Mouse (Mus musculus) midbrain, embryonic 16.5 days (tissue): Measurements from ENCODE around the gene Abca4. TPM values are rescaled to one million over a fixed set of nuclear protein-coding genes. Genes with fewer than 3 reads are reported as not detected.

Experiments used
- ATAC-seq: fragments of 200-750 bp; cut with Nextera tagmentation; 2 replicates; pipeline ENCODE4 v1.8.0; 2017; ENCODE audit warnings: moderate TSS enrichment
- H3K27ac ChIP-seq: fragments of 300-500 bp; sonication (generic); 2 replicates; pipeline ENCODE4 v1.5.1; 2014; ENCODE audit warnings: mild to moderate bottlenecking, low read length, mixed read lengths
- H3K27me3 ChIP-seq: fragments of 300-500 bp; sonication (generic); 2 replicates; pipeline ENCODE4 v1.6.1; 2014; ENCODE audit warnings: low read depth, low read length, mixed read lengths; ENCODE audit not compliant: control insufficient read depth, insufficient read depth
- H3K36me3 ChIP-seq: fragments of 300-500 bp; sonication (generic); 2 replicates; pipeline ENCODE4 v1.6.1; 2014; ENCODE audit warnings: mild to moderate bottlenecking, low read length, moderate library complexity, mixed read lengths; ENCODE audit not compliant: control insufficient read depth, insufficient read depth
- H3K4me1 ChIP-seq: fragments of 300-500 bp; sonication (generic); 2 replicates; pipeline ENCODE4 v1.6.1; 2014; ENCODE audit warnings: mild to moderate bottlenecking, low read length, mixed read lengths; ENCODE audit not compliant: control insufficient read depth, insufficient read depth
- H3K4me2 ChIP-seq: fragments of 300-500 bp; sonication (generic); 2 replicates; pipeline ENCODE4 v1.6.1; 2014; ENCODE audit warnings: mild to moderate bottlenecking, low read length, mixed read lengths
- H3K4me3 ChIP-seq: fragments of 300-500 bp; sonication (generic); 2 replicates; pipeline ENCODE4 v1.5.1; 2014; ENCODE audit warnings: low read depth, mild to moderate bottlenecking, low read length, moderate library complexity, mixed read lengths
- H3K9ac ChIP-seq: fragments of 300-500 bp; sonication (generic); 2 replicates; pipeline ENCODE4 v1.6.1; 2014; ENCODE audit warnings: low read depth, low read length, mixed read lengths
- H3K9me3 ChIP-seq: fragments of 300-500 bp; sonication (generic); replicated peaks from 2 replicates; pipeline ENCODE4 v1.6.1; 2014; ENCODE audit warnings: mild to moderate bottlenecking, low read length, mixed read lengths; ENCODE audit not compliant: control insufficient read depth, poor library complexity, severe bottlenecking
- WGBS: fragments of 180-500 bp; shearing (Covaris S2); extraction: QIAGEN DNeasy Blood & Tissue Kit; methylation state at CpG from one replicate; pipeline ENCODE4 v1.1.7; 2014; 5-methylcytosine and 5-hydroxymethylcytosine counted together
- polyA plus RNA-seq: library from polyadenylated mRNA; unstranded; fragments of >200 nt; fragmentation: Nextera tagmentation; extraction: Ambion mirVana; gene quantifications from 2 replicates; pipeline ENCODE4 v1.2.1, GENCODE M21; 2015

Abca4 gene
- polyA plus RNA-seq, 1 experiment from 2014 or later = 0.93 TPM

DNA sequence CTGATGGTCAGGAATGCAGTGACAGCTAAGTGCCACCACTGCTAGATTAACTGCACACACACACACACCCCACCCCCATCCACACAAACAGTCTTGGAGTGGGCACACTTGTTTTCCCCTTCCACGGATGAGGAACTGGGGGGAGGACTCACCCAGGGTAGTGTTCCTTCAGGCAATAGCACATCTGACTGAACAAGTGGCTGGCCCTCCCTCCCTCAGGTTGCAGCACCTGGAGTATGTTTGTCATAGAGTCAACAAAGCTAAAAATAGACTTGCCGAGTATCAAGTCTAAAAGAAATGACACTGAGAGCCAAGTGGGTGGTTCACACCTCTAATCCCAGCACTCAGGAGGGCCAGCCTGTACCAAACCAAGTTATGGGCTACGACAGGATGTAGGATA lies 87.4 kb downstream of the Abca4 start:
- Histone ChIP-seq H3K9ac (no peak overlapping the region), H3K4me3 (no peak overlapping the region), H3K27me3 (no peaks in the 10 kb centered on the region), H3K27ac (no peak overlapping the region), H3K36me3 (no peaks in the 10 kb centered on the region), H3K9me3 (no peaks in the 10 kb centered on the region), H3K4me2 (no peak overlapping the region), H3K4me1 (0 out of 2 replicates have a peak, but pooled peaks cover 5% of the 10 kb centered on the region)
- WGBS = 83% methylated on average over 3 of the region's 3 CpGs
- ATAC-seq = no peak

DNA sequence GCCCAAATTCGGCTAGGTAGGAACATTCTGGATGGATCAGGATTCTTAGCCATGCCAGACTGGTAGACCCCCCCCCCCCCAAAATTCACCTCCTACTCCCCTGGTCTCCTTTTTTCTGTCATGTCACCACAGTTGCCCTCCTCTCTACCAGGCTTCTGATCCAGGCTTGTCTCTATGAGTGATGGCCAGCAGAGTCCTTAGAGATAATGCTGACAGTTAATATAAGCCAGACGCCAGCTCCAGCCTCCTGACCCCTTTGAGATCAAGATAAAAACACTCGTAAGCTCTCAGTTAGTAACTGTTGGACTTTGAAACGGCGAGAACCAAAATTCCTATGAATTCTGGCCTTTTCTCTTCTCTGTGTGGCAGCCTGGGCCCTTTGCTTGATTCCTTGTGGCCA lies 89.0 kb downstream of the Abca4 start:
- no peak for ATAC-seq
- no peak overlapping the region for H3K4me2 ChIP-seq
- H3K9me3 ChIP-seq = no peaks in the 10 kb centered on the region
- WGBS = 79% methylated on average over 5 of the region's 5 CpGs
- no peak overlapping the region for H3K9ac ChIP-seq
- H3K4me3 ChIP-seq = no peak overlapping the region
- no peaks in the 10 kb centered on the region for H3K27me3 ChIP-seq
- H3K4me1 ChIP-seq = 0 out of 2 replicates have a peak, but pooled peaks cover 5% of the 10 kb centered on the region
- H3K27ac ChIP-seq = no peak overlapping the region
- H3K36me3 ChIP-seq = no peaks in the 10 kb centered on the region

DNA sequence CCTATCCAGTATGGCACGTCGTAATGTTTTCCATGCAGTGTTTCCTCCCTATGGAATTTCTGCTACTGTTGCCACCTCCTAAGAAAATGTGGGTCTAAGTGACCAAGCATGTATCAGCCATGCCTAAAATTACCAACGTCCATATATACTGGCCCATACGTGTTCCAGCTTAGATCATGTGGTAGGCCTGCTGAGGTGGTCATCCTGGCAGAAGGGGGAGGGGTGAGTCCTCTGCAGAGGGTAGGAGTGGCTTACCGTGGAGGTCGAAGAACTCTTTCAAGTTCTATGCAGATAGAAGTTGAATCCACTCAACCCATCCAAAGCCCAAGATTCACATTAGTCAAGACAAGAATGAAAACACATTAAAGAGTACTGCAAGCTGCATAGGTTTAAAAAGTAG lies 89.6 kb downstream of the Abca4 start:
- 83% methylated on average over 6 of the region's 6 CpGs for WGBS
- no peak for ATAC-seq

DNA sequence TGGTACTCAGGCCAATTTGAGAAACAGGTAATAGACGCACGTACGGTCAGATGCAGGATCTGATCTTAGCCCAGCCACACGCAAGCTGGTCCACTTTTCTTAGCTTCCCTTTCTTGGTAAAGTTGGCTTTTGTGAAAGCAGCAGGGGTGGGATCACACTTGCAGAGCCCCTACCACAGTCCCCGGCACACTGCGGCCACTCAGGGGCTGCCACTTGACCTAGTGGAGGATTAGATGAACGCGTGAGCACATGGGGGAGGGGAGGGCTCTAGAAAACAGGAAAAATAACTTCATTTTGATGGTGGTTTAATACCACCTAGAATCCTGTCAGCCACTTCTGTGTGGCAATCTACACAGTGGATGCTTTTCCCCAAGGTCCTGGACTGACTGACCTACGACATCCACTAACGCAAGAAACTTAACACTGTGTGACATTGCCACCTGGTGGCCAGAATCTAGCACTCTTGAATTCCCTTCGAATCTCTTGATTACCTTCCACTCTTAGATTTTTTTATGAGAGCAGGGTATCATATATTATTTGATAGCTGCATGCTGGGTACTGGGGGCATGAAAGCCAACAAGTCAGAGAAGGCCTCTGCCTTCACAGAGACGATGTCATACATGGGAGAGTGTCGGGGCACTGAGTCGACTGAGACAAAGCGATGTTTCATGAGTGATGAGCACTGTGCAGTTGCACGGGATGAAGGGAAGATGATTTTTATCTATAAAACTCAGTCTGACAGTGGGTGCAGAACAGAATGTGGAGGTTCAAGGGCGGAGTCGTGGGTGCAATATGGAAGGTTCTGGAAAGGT lies 96.6 kb downstream of the Abca4 start:
- peak; percentile 67 for ATAC-seq
- no peak overlapping the region for H3K27ac ChIP-seq
- H3K27me3 ChIP-seq = no peaks in the 10 kb centered on the region
- H3K9me3 ChIP-seq = no peaks in the 10 kb centered on the region
- no peaks in the 10 kb centered on the region for H3K4me1 ChIP-seq
- H3K9ac ChIP-seq = no peak overlapping the region
- H3K4me2 ChIP-seq = no peak overlapping the region
- WGBS = 63% methylated on average over 18 of the region's 18 CpGs
- no peaks in the 10 kb centered on the region for H3K36me3 ChIP-seq
- H3K4me3 ChIP-seq = no peak overlapping the region

More for the DNA sequence above, 89.6 kb downstream of the Abca4 start:
- Histone ChIP-seq H3K27me3 (no peaks in the 10 kb centered on the region), H3K4me3 (no peak overlapping the region), H3K9me3 (no peaks in the 10 kb centered on the region), H3K36me3 (no peaks in the 10 kb centered on the region), H3K4me1 (0 out of 2 replicates have a peak, but pooled peaks cover 4% of the 10 kb centered on the region), H3K27ac (no peak overlapping the region), H3K9ac (no peak overlapping the region), H3K4me2 (no peak overlapping the region)

GRCm38 (mm10) chr3:122142256-122142922 lies 98.1 kb downstream of the Abca4 start:
- Histone ChIP-seq H3K27me3 (no peaks in the 10 kb centered on the region), H3K9ac (no peak overlapping the region), H3K4me1 (no peaks in the 10 kb centered on the region), H3K27ac (no peak overlapping the region), H3K9me3 (no peaks in the 10 kb centered on the region), H3K4me2 (no peak overlapping the region), H3K36me3 (no peaks in the 10 kb centered on the region), H3K4me3 (no peak overlapping the region)
- ATAC-seq = no peak
- WGBS = 84% methylated on average over 9 of the region's 9 CpGs

DNA sequence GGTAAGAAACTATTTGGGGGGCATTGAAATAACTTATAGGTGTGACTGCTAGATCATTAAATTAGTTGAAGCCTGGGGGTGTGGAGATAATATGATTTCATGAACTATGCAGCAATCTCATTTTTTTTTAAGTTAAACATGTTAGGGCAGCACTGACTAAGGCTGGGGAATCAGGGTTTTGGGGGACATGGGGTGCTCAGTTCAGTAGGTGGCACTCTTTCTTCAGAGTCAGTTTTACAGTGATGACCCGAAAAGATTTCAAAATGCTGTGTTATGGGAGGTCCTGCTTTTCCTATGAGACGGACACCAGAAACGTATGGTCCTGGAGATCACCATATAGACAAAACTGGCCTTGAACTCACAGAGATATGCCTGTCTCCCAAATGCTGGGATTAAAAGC lies 99.2 kb downstream of the Abca4 start:
- Histone ChIP-seq H3K27me3 (no peaks in the 10 kb centered on the region), H3K9me3 (no peaks in the 10 kb centered on the region), H3K4me2 (no peak overlapping the region), H3K27ac (no peak overlapping the region), H3K4me1 (no peaks in the 10 kb centered on the region), H3K36me3 (no peaks in the 10 kb centered on the region), H3K9ac (no peak overlapping the region), H3K4me3 (no peak overlapping the region)
- 79% methylated on average over 3 of the region's 3 CpGs for WGBS
- ATAC-seq = no peak

DNA sequence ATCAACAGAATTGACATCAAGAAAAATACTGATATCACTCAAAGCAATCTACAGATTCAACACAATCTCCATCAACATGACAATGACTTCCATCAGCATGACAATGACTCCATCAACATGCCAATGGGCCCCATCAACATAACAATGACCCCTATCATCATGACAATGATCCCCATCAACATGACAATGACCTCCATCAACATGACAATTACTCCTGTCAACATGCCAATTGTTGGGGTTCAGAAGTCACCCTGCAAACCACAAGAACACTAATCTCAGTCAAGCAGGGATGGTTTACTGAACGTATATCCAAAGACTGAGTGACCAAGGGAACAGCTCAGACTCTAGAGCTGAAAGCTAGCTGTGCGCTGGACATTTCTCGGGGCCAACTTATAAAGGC lies 101.2 kb downstream of the Abca4 start:
- Histone ChIP-seq H3K9me3 (no peaks in the 10 kb centered on the region), H3K9ac (no peak overlapping the region)
- no peak for ATAC-seq

DNA sequence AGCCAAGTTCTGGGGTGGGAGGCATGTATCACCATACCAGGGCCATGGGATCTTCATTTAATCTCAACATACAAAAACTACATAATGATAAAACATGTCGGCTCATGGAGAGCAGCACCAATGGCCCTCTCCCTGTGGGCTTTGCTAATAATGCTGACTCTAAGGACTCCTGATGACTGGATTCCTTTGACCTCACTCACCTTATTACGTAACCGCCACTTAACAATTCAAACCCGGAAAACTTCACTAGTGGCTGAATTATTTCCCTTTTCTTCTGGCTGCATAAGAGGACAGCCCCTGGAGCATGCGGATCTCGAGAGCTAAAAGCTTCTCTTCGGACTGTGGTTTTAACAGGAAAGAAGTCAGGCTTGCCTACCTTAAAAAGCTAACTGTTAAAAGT lies 106.6 kb downstream of the Abca4 start:
- H3K36me3 ChIP-seq = no peaks in the 10 kb centered on the region
- no peaks in the 10 kb centered on the region for H3K4me1 ChIP-seq
- no peak overlapping the region for H3K4me3 ChIP-seq
- no peak overlapping the region for H3K27ac ChIP-seq
- H3K4me2 ChIP-seq = no peak overlapping the region
- H3K27me3 ChIP-seq = no peaks in the 10 kb centered on the region
- no peaks in the 10 kb centered on the region for H3K9me3 ChIP-seq
- ATAC-seq = no peak
- WGBS = 78% methylated on average over 7 of the region's 7 CpGs
- H3K9ac ChIP-seq = no peak overlapping the region

More for the DNA sequence above, 101.2 kb downstream of the Abca4 start:
- Histone ChIP-seq H3K4me3 (no peak overlapping the region), H3K4me1 (no peaks in the 10 kb centered on the region), H3K27ac (no peak overlapping the region), H3K27me3 (no peaks in the 10 kb centered on the region), H3K4me2 (no peak overlapping the region), H3K36me3 (no peaks in the 10 kb centered on the region)
- WGBS = 69% methylated on average over 3 of the region's 3 CpGs

GRCm38 (mm10) chr3:122152431-122152830 lies 108.2 kb downstream of the Abca4 start:
- Histone ChIP-seq H3K27ac (no peak overlapping the region), H3K9me3 (no peaks in the 10 kb centered on the region), H3K36me3 (no peaks in the 10 kb centered on the region), H3K9ac (no peak overlapping the region), H3K4me1 (no peaks in the 10 kb centered on the region), H3K4me3 (no peak overlapping the region), H3K27me3 (no peaks in the 10 kb centered on the region), H3K4me2 (no peak overlapping the region)
- no peak for ATAC-seq
- 45% methylated on average over 4 of the region's 4 CpGs for WGBS
